Mouse (Mus musculus) kidney, postnatal 0 days (tissue): Measurements from ENCODE around the gene Fcrla. TPM values are rescaled to one million over a fixed set of nuclear protein-coding genes. Genes with fewer than 3 reads are reported as not detected.

Experiments used
- ATAC-seq: fragments of 200-750 bp; cut with Nextera tagmentation; replicated peaks from 2 replicates; pipeline ENCODE4 v1.8.0; 2017; ENCODE audit warnings: low read depth, moderate number of reproducible peaks, moderate TSS enrichment, moderate library complexity; ENCODE audit not compliant: low FRiP score
- DNase-seq: peaks from one replicate; pipeline ENCODE4 v3.0.0-alpha.2; 2016; ENCODE audit warnings: low spot score
- H3K27ac ChIP-seq: fragments of 300-500 bp; sonication (generic); 2 replicates; pipeline ENCODE4 v1.5.1; 2014; ENCODE audit warnings: mild to moderate bottlenecking
- H3K27me3 ChIP-seq: fragments of 300-500 bp; sonication (generic); 2 replicates; pipeline ENCODE4 v1.6.1; 2014; ENCODE audit warnings: low read length, mixed read lengths; ENCODE audit not compliant: insufficient read depth
- H3K36me3 ChIP-seq: fragments of 300-500 bp; sonication (generic); 2 replicates; pipeline ENCODE4 v1.6.1; 2014; ENCODE audit warnings: low read length, mixed read lengths; ENCODE audit not compliant: insufficient read depth
- H3K4me1 ChIP-seq: fragments of 300-500 bp; sonication (generic); replicated peaks from 2 replicates; pipeline ENCODE4 v1.6.1; 2014; ENCODE audit warnings: antibody characterized with exemption, low read length, mixed read lengths; ENCODE audit not compliant: insufficient read depth
- H3K4me2 ChIP-seq: fragments of 300-500 bp; sonication (generic); 2 replicates; pipeline ENCODE4 v1.6.1; 2014; ENCODE audit warnings: mild to moderate bottlenecking, low read length, moderate library complexity, mixed read lengths
- H3K4me3 ChIP-seq: fragments of 300-500 bp; sonication (generic); replicated peaks from 2 replicates; pipeline ENCODE4 v1.5.1; 2014; ENCODE audit warnings: low read depth, low read length
- H3K9ac ChIP-seq: fragments of 300-500 bp; sonication (generic); 2 replicates; pipeline ENCODE4 v1.6.1; 2014; ENCODE audit warnings: low read depth, low read length
- H3K9me3 ChIP-seq: fragments of 300-500 bp; sonication (generic); replicated peaks from 2 replicates; pipeline ENCODE4 v1.6.1; 2016; ENCODE audit warnings: low read length, inconsistent platforms, mixed read lengths
- CTCF ChIP-seq: IDR thresholded peaks from 2 replicates; pipeline ENCODE4 v1.5.1; 2016; ENCODE audit warnings: antibody characterized with exemption, low read depth, mild to moderate bottlenecking, moderate library complexity
- WGBS: fragments of 180-500 bp; shearing (Covaris S2); extraction: QIAGEN DNeasy Blood & Tissue Kit; methylation state at CpG from one replicate; pipeline ENCODE4 v1.1.7; 2014; 5-methylcytosine and 5-hydroxymethylcytosine counted together
- polyA plus RNA-seq: library from polyadenylated mRNA; unstranded; fragments of >200 nt; fragmentation: Nextera tagmentation; extraction: Ambion mirVana; gene quantifications from 2 replicates; pipeline ENCODE4 v1.2.1, GENCODE M21; 2015

The Fcrla gene
- polyA plus RNA-seq, 1 experiment from 2014 or later: not detected

DNA sequence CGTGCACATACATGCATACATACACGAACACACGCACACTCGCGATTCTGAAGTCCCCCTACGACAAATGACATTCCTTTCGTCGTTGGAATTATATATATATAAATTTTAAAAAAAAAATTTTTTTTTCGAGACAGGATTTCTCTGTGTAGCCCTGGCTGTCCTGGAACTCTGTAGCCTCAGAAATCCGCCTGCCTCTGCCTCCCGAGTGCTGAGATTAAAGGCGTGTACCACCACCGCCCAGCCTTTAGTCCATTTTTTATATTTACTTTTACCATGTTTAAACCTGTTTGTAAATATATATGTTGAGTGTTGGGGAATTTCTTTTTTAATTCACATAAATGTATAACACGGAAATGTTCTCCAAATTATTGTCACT lies 58.5 kb downstream of the Fcrla start:
- ATAC-seq (0 out of 2 replicates have a peak, but pooled peaks have one; percentile 12), DNase-seq (no peak)
- TF ChIP-seq CTCF: no peak

DNA sequence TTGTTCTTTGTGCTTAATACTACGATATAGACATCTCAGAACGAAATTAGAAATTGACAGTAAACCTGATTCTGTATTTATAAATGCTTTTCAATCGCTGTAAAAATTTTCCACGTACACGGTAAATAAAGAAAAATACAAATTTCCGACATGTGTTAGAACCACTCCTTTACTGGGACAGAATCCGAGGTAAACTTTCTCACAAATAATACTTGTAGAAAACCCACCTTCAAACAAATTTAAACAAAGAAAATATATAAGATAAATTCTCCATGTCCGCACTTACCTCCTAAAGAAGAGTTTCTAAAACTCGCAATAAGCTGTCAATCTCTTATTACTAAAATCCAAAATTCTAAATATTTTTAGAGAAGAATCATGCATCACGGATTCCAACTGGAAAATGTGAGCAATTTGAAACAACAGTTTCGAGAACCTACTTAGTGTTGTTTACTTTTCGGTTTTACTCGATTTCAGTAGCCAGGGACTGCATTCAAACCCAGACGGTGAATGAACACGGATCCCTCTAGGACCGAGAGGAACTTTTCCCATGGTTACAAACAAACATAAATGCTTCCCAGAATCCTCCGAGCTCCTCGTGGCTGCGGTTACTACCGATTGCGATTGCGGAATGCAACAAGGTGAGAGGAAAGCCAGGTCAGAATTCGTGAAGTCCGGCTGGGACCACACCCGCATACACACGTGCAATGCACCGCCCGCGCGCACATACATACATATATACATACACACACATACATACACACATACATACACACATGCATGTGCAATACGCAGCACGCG lies 59.1 kb downstream of the Fcrla start:
- ATAC-seq: peak; percentile 63
- no peak; the same call in 1 of the 2 replicates for TF ChIP-seq CTCF
- H3K27me3 ChIP-seq: no peaks in the 10 kb centered on the region
- peak; percentile 95 for DNase-seq
- no peak overlapping the region; the same call in 1 of the 2 replicates for H3K27ac ChIP-seq
- no peaks in the 10 kb centered on the region for H3K9me3 ChIP-seq
- WGBS: under 1% methylated on average over 33 of the region's 33 CpGs
- peak overlapping the region; percentile 88 for H3K4me3 ChIP-seq
- H3K4me1 ChIP-seq: no peaks in the 10 kb centered on the region; the same call in 1 of the 2 replicates
- H3K4me2 ChIP-seq: peak overlapping the region; percentile 87
- peak overlapping the region; percentile 75 for H3K9ac ChIP-seq
- H3K36me3 ChIP-seq: no peaks in the 10 kb centered on the region

More for the DNA sequence above, 58.5 kb downstream of the Fcrla start:
- H3K4me2 ChIP-seq: peak overlapping the region; percentile 87
- 17% methylated on average over 14 of the region's 14 CpGs for WGBS
- no peaks in the 10 kb centered on the region for H3K27me3 ChIP-seq
- peak overlapping the region; percentile 88 for H3K4me3 ChIP-seq
- no peaks in the 10 kb centered on the region; the same call in 1 of the 2 replicates for H3K4me1 ChIP-seq
- peak overlapping the region; percentile 75 for H3K9ac ChIP-seq
- no peaks in the 10 kb centered on the region for H3K9me3 ChIP-seq
- no peak overlapping the region for H3K27ac ChIP-seq
- 0 out of 2 replicates have a peak, but pooled peaks cover under 1% of the 10 kb centered on the region for H3K36me3 ChIP-seq

DNA sequence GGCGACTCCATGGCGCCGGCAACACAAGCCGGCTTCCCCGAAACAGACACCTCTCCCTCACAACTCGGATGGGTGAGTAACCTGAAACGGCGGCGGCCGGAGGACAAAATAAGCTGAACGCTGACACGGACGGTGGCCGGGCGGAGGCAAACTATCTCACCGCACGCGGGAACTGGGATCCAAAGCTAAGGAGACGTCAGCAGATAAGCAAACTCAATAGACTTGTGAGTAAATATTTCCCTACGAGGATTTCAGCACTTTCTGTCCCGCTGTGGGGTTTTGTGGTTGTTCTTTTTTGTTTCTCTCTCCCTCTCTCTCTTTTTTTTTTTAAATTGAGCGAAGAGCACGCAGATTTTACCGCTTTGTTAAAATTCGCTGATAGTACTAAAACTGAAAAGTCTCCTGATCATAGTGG lies 59.7 kb downstream of the Fcrla start, which contains the start of gene Atf6:
Gene Atf6 (minus strand): TSS at position 81 of the 415 bp plus-strand sequence.
- peak within 1 kb of the TSS; percentile 88 for H3K4me3 ChIP-seq
- H3K36me3 ChIP-seq: no peaks in the 10 kb centered on the region
- TF ChIP-seq CTCF: no peak
- H3K4me2 ChIP-seq: peak within 1 kb of the TSS; percentile 87
- DNase-seq (peak; percentile 96), ATAC-seq (peak; percentile 79)
- H3K27ac ChIP-seq: peak within 1 kb of the TSS; percentile 78
- no peaks in the 10 kb centered on the region for H3K27me3 ChIP-seq
- no peaks in the 10 kb centered on the region; the same call in 1 of the 2 replicates for H3K4me1 ChIP-seq
- peak within 1 kb of the TSS; percentile 75 for H3K9ac ChIP-seq
- WGBS: under 1% methylated on average over 25 of the region's 25 CpGs
- H3K9me3 ChIP-seq: no peaks in the 10 kb centered on the region

Other genes with a start within 250 kb of the Fcrla start
- gene Atf6, start 59.8 kb downstream of the Fcrla start, polyA plus RNA-seq: 8.6 and 8.9 TPM in 2 replicates
- gene Gm26620, start 42.5 kb downstream of the Fcrla start, polyA plus RNA-seq: 2.0 and 2.1 TPM in 2 replicates
- 32.8 and 34.9 TPM in 2 replicates for gene Dusp12, start 42.0 kb downstream of the Fcrla start, polyA plus RNA-seq
- 0.32 and 0.41 TPM in 2 replicates for gene Fcrlb, start 14.6 kb downstream of the Fcrla start, polyA plus RNA-seq
- 6.4 and 8.0 TPM in 2 replicates for gene Fcgr2b, start 49.0 kb upstream of the Fcrla start, polyA plus RNA-seq
- 2.0 and 2.3 TPM in 2 replicates for gene Fcgr4, start 91.3 kb upstream of the Fcrla start, polyA plus RNA-seq
- 12.1 and 13.2 TPM in 2 replicates for gene Fcgr3, start 137.4 kb upstream of the Fcrla start, polyA plus RNA-seq
- gene Cfap126, start 186.3 kb upstream of the Fcrla start, polyA plus RNA-seq: 4.6 TPM in 2 replicates
- gene Sdhc, start 223.0 kb upstream of the Fcrla start, polyA plus RNA-seq: 381 and 403 TPM in 2 replicates
- 0.77 and 1.2 TPM in 2 replicates for gene Mpz, start 223.1 kb upstream of the Fcrla start, polyA plus RNA-seq